Mouse (Mus musculus): Measurements from ENCODE around the gene Fbln1. TPM values are rescaled to one million over a fixed set of nuclear protein-coding genes. Genes with fewer than 3 reads are reported as not detected.

Gene Fbln1
- total RNA-seq, 2 experiments from 2014 or later = 94.1 to 94.2 TPM

- intact Hi-C loops (cut with DNase I) = no loop called here
- DNase-seq (ENCODE audit: low spot score) = no peak
Observed at GRCm38 (mm10) chr15:85202199-85202598, 3.5 kb upstream of the Fbln1 start.

- intact Hi-C loops (cut with DNase I) = no loop called here
- no peak for DNase-seq (ENCODE audit: low spot score)
Observed at GRCm38 (mm10) chr15:85202787-85203186, 3.0 kb upstream of the Fbln1 start.

- intact Hi-C loops (cut with DNase I) = no loop called here
- DNase-seq (ENCODE audit: low spot score) = no peak
Observed at GRCm38 (mm10) chr15:85204383-85204782, 1.4 kb upstream of the Fbln1 start.

- DNase-seq (ENCODE audit: low spot score) = no peak
- intact Hi-C loops (cut with DNase I) = loop anchor here (5.0 kb wide), 1 partner anchor 36 kb away; no protein-coding TSS in a partner anchor
Observed at GRCm38 (mm10) chr15:85206703-85207075, 940 bp downstream of the Fbln1 start.

- intact Hi-C loops (cut with DNase I) = loop anchor here (5.0 kb wide), 1 partner anchor 35 kb away; no protein-coding TSS in a partner anchor
- no peak for DNase-seq (ENCODE audit: low spot score)
Observed at GRCm38 (mm10) chr15:85207081-85207480, 1.3 kb downstream of the Fbln1 start.

- intact Hi-C loops (cut with DNase I) = loop anchor here (5.0 kb wide), 1 partner anchor 35 kb away; no protein-coding TSS in a partner anchor
- DNase-seq (ENCODE audit: low spot score) = peak; percentile 70
Observed at GRCm38 (mm10) chr15:85207763-85208162, 2.0 kb downstream of the Fbln1 start.

GRCm38 (mm10) chr15:85208332-85208731 is 2.6 kb downstream of the Fbln1 start:
- intact Hi-C loops (cut with DNase I) = loop anchor here (5.0 kb wide), 1 partner anchor 34 kb away; no protein-coding TSS in a partner anchor
- DNase-seq (ENCODE audit: low spot score) = no peak

GRCm38 (mm10) chr15:85209341-85209740 is 3.6 kb downstream of the Fbln1 start:
- intact Hi-C loops (cut with DNase I) = loop anchor here (5.0 kb wide), 1 partner anchor 33 kb away; no protein-coding TSS in a partner anchor
- no peak for DNase-seq (ENCODE audit: low spot score)

- intact Hi-C loops (cut with DNase I) = no loop called here
- no peak for DNase-seq (ENCODE audit: low spot score)
Observed at GRCm38 (mm10) chr15:85210686-85211085, 4.9 kb downstream of the Fbln1 start.

GRCm38 (mm10) chr15:85211101-85211760 is 5.5 kb downstream of the Fbln1 start:
- no peak for DNase-seq (ENCODE audit: low spot score)
- intact Hi-C loops (cut with DNase I) = no loop called here

- DNase-seq (ENCODE audit: low spot score) = no peak
- intact Hi-C loops (cut with DNase I) = no loop called here
Observed at GRCm38 (mm10) chr15:85216069-85216813, 10.5 kb downstream of the Fbln1 start.

GRCm38 (mm10) chr15:85218617-85219265 is 13.0 kb downstream of the Fbln1 start:
- intact Hi-C loops (cut with DNase I) = no loop called here
- DNase-seq (ENCODE audit: low spot score) = no peak

GRCm38 (mm10) chr15:85220371-85220770 is 14.6 kb downstream of the Fbln1 start:
- intact Hi-C loops (cut with DNase I) = no loop called here
- no peak for DNase-seq (ENCODE audit: low spot score)

GRCm38 (mm10) chr15:85221115-85221854 is 15.5 kb downstream of the Fbln1 start:
- DNase-seq (ENCODE audit: low spot score) = no peak
- intact Hi-C loops (cut with DNase I) = no loop called here

GRCm38 (mm10) chr15:85225693-85226092 is 19.9 kb downstream of the Fbln1 start:
- intact Hi-C loops (cut with DNase I) = no loop called here
- DNase-seq (ENCODE audit: low spot score) = no peak

- no peak for DNase-seq (ENCODE audit: low spot score)
- intact Hi-C loops (cut with DNase I) = no loop called here
Observed at GRCm38 (mm10) chr15:85226841-85227240, 21.1 kb downstream of the Fbln1 start.

- no peak for DNase-seq (ENCODE audit: low spot score)
- intact Hi-C loops (cut with DNase I) = no loop called here
Observed at GRCm38 (mm10) chr15:85228568-85228967, 22.8 kb downstream of the Fbln1 start.

GRCm38 (mm10) chr15:85229960-85230535 is 24.3 kb downstream of the Fbln1 start:
- no peak for DNase-seq (ENCODE audit: low spot score)
- intact Hi-C loops (cut with DNase I) = no loop called here

- intact Hi-C loops (cut with DNase I) = loop anchor here (1.0 kb wide), 1 partner anchor 79 kb away; no protein-coding TSS in a partner anchor
- no peak for DNase-seq (ENCODE audit: low spot score)
Observed at GRCm38 (mm10) chr15:85230613-85231012, 24.9 kb downstream of the Fbln1 start.

Data from heart, postnatal 25 days (tissue).